Mouse (Mus musculus) ovary, adult 18-20 months (tissue): ENCODE data around the gene Gm20521.

ENCODE experiments used
- DNase-seq: peaks from one replicate; pipeline ENCODE4 v3.0.0; 2022; ENCODE audit warnings: low spot score, mixed read lengths

The Gm20521 gene

DNA sequence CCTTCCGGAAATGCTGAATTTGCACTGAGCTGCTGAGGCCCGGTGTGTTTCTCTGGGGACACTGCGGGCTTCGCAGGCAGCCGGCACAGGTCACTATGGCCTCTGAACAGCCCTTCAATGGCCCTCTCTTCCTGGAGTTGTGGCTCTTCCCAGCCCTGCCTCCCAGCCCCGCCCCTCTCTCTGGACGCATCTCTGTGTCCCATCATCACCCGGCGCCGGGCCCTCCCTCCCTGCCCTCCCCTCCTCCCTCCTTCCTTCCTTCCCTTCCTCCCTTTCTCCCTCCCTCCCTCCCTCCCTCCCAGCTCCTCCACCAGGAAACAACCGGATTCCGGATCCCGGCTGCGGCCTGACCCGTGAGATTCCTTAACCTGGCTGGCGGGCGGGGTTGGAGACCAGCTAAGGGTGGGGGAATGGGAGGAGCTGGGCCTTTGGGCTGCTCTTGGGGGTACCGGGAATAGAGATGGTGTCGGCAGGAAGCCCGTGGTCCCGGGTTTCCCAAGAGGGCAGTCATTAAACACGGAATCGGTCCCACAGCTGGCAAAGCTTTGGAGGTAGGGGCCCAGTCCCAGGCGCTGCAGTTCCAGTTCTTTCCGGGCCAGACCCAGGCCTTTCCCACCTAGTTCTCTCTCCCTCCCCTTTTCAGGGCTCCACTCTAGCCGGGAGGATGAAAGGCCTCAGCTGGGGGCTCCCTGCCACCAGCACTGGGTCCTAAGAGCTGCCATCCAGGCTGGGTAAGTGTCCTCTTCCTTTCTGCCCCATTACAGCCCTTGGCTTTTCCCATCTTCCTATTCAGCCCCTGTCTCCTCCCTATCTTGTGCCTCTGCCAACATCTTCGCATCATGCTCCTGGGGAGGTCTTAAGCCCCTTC lies at the start of gene Gm20521, which contains the start of gene Bcl2l2:
Gene Gm20521 (plus strand): TSS at position 288 of the 868 bp plus-strand sequence.
Gene Bcl2l2 (plus strand): TSS at position 224 of the 868 bp plus-strand sequence.
- peak; percentile 83 for DNase-seq

DNA sequence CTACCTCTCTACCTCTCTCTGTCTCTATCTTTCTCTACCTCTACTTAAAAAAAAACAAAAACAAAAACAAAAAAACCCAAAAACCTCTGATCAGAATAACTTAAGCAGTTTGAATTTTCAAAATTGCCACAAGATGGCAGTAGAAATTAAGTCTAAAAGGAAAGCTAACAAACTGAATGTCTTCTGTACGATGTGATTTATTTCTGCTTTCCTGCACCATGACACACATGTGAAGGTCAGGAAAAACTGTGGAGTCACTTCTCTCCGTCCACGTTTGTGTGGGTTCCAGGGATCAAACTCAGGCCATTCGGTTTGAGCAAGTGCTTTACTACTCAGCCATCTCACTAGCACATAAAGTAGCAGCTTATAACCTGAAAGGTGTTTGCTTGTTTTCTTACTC lies 39.8 kb upstream of the Gm20521 start:
- no peak for DNase-seq

DNA sequence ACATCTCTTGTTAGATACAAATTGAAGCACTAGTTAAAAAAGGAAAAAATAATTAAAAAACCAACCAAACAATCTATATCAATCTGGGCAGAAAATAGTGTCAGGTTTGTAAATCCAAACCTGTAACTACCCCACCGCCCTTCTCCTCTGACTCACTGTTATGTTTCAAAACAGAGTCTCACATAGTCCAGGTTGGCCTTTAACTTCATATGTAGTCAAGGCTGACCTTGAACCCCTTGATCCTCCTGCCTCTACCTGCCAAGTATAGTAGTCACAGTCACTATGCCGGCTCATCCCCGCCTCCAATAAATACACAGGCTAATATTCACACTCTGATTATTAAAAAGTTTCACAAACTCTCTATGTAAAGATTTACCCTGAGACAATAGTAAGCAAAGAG lies 27.5 kb upstream of the Gm20521 start:
- DNase-seq: no peak

DNA sequence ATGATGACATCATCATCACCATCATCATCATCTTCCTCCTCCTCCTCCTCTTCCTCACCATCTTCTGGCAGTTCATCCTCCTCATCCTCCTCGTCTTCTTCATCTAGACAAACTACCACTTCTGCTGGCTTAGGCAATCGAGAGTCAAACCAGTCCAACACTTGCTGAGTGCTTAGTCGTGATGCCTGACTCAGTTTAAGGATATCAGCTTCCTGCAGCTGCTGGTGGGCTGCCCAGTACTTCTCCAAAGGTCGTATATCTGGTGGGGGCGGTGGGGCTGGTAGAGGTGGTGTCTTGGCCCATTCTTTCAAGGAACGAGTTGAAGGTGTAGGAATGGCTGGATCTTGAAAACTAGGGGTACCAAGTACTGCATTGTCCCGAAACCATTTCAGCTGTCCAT lies 26.5 kb upstream of the Gm20521 start:
- DNase-seq: no peak

DNA sequence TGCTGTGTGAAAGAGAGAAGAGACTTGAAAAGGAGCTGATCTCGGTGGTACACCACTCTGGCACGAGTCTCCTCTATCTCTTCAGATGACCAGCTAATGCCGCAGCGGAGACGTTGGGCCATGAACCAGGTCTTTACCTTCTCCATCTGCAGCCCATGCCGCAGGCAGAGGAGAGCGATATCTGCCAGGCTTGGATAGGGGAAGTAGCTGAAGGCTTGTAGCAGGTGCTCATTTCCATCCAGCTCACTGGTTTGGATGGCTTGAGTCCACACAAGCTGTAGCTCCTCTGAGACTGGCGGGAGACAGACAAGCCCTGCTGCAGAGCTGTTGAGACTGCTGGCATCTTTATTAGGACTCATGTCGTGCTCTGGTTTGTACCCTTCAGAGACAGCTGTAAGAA lies 25.4 kb upstream of the Gm20521 start:
- DNase-seq: no peak

DNA sequence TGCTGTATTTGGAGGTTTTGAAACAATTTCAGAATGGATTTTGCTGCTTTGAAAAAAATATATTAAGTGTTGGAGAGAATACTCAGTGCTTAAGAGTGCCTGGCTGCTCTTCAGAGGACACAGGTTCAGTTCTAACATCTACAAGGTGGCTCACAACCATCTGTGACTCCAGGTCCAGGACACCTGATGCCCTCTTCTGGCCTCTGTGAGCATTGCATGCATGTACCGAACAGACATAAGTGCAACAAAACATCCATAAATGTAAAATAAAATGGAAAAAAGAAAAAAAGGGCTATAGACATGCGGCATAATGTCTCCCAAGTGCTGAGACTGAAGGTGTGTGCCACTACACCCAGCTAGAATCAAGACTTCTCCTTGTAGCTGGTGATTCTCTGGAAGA lies 22.7 kb upstream of the Gm20521 start:
- no peak for DNase-seq

DNA sequence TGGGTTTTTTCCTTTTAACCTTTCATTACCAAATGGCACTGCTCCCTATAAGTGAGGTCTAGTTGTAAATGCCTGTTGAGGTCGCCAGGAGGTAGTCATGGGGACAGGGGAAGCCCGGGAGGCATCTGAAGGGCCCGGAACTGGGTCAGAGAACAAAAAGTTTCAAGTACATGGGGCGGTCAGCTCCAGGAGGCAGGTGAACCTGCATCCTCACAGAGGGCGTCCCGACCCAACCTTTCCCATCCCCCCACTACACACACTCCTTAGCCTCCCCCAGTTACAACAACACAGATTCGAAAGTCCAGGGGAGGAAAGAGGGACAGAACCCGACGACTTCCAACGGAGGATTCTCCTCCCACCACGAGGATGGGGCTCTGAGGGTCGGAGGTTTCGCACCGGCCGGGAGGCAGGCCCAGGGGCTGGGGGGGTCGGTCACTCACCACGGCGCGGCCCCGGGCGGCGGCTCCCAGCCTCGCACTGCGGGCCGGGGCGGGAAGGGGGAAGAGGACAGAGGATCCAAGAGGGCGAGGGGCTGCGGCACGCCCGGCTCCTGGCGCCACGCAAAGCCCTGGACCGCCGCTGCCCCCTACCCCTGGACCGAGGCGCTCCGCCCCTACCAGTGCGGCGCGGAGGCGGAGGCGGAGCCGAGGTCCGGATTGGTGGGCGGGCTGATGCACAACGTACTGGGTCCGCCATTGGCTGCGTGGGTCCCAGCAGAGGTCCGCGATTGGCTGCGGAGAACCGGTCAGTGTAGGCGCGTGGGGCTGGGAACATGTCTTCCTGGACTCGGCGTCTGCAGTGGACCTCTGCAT lies 19.5 kb upstream of the Gm20521 start:
- peak; percentile 88 for DNase-seq

DNA sequence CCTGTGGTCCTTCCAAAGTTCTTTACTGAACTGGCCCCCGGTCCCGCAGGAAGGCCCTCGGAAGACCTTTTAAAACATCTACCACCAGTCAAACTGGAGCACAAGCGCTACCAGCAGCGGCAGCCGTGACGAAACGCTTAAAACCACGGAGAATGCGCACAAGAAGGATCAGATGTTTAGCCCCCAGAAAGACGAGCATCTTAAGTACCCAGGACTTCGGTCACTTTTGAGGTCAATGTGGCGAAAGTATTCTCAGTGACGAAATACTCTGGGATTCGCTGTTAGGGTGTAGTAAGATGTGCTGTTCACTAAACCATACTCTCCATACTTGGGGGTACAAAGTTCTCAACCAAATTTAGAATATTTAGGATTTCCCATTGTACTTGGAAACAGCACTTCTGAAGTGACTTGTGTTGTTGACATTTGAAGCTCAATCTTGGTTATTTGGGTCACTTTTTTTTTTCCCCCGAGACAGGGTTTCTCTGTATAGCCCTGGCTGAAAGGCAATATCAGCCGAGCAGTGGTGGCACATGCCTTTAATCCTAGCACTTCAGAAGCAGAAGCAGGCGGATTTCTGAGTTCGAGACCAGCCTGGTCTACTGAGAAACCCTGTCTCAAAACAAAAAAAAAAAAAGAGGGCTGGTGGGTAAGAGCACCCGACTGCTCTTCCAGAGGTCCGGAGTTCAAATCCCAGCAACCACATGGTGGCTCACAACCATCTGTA lies 18.8 kb upstream of the Gm20521 start:
- no peak for DNase-seq

DNA sequence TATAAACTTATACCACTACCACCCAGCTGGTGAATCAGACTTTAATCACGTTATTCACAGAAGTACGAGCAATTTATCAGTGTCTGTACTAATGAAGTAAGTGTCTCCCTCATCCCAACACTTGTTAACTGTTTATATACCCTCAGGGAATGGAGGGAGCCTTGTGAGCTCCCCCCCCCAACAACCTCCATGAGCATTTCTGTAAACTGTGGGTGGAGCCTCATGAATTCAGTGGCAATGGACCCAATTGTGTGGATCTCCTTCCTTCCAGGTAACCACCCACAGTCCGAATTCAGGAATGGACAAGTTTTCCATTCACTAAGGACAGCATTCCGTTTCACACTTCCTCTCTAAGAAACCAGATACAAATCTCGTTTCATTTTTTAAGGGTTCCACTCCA lies 17.6 kb upstream of the Gm20521 start:
- DNase-seq: no peak

DNA sequence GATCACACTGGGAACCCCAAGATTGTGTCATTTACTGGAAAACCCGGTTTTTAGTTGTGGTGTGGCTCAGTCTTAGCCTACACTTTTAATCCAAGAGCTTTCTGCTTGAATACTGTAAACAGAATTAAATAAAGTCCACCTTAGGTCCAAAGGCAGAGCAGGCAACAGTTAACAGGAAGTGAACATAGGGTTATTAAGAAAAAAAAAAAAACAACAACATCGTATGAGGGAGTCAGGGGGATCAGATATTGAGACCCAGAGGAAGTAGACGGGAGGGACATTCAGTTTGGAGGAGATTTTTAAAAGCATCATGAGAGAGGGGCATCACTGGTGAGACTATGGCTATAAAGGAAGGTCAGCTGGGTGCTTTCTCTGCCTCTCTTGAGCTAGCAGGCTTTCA lies 17.0 kb upstream of the Gm20521 start:
- DNase-seq: no peak

DNA sequence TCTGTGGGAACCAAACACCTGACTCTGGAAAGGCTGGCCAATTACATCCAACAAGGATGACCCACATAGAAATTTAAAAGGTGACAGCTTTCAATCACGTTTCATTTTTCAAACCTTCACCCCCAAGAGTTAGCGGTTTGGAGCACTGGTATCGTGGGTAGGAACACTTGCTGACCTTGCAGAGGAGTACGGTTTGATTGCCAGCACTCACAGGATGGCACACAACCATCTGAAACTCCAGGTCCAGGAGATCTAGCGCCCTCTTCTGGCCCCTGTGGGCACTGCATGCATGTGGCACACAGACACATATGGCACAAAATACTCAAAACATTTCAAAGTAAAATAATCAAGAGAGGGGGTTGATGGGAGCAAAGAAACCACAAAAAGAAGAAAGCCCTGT lies 16.3 kb upstream of the Gm20521 start:
- no peak for DNase-seq

DNA sequence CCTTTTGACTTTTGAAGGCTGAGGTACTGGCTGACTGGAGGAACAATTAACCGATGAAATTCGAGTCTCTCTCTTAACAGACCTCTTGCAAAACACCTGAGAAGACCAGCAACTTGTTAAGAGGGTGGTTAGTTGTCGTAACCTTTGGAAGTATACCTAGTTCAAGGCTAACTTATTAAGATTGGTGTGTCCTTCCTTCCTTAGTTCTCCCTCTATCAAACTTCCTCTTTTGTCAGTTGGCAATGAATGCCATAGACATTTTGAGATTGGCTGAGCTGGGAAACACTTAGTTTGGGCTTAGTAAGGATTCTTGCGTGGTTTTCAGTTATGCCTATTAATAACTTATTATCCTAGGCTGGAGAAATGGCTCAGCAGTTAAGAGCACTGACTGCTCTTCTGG lies 15.2 kb upstream of the Gm20521 start:
- DNase-seq: no peak

DNA sequence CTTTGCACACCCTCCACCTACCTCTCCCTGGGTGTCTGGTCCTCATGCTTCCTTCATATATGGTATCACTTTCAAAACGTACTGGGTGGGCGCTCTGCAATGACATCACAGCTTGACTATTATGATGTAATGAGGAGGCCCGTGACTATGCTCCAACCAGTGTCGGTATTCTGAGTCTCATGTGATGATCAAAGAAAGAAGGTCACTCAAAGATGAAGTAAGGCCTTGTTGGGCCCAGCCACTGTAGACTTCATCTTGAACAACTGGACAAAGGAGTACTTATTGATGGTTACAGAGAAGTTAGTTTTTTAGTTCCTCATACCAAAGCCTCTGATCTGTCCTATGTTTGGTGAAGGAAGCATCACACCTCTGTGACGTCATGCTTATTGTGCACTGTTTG lies 12.4 kb upstream of the Gm20521 start, which contains the start of gene Homez:
Gene Homez (minus strand): TSS at position 101 of the 400 bp plus-strand sequence.
- DNase-seq: no peak

DNA sequence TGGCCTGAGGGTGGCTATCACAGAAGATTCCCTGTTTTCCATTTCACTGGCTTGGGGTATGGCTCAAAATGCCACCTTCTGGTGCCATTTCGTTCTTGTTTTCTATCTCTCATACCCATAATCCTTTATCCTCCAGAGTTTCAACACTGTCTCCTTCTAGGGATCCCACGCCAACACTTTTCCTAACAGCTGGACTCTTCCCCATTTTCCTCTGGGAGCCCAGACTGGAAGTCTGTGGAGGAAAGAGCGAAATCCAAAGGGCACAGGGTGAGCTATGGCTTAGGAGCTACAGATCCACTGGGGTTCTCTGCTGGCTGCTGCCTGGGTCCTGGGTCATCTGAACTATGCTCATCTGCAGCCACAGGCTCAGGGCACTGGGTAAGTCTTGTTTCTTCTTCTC lies 9.1 kb upstream of the Gm20521 start:
- no peak for DNase-seq

DNA sequence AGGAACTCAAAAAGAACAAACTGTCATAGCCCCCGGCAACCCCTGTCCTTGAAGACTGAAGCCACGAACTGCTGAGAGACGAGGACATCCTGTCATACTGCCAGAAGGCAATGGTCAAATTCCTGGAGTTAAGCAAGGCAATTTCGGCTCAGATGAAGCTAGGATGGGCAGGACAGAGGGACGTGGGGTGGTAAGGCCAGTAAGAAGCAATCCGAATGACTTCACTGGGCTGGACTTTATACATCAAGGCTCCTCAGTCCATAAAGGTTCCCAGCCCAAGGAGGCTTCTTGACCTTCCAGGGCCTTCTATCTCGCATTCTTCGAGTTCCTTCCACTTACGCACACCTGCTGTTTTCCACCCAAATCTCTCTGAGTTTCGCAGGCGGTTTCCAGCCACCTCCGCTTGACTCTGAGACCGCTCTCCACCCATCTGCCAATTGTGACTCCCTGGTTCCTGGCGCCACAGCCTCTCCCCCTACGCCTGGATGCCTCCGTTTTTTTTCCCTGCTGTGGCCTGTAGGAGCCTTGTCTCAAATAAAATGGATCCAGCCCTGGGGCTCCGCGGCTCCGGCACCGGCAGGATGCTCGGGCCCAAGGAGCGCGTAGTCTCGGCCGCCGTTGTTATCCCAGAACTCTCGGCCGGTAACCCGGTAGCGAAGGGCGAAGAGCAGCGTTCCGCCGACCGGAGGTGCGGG lies 7.2 kb upstream of the Gm20521 start:
- no peak for DNase-seq

DNA sequence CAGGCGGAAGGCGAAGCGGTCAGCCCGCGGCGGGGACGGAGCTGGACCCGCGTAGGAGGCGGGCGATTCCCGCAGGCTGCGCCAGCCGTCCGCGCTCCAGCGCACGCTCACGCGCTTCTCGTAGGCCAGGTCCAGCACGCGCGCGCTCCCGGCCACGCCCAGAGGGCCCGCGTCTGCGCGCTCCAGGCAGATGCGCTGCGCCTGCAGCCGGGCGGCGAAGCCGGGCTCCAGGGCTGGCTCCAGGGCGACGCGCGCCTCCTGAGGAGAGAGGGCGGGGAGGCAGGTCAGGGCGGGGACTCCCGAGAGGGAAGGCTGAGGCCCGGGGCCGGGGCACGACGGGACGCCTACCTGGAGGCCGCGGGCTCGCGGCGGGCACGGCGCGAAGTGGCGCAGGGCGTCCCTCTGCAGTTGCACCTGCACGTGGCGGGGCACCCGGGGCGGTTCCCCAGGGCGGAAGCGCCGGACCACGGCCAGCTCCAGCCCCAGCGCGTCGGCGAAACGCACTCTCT lies 6.6 kb upstream of the Gm20521 start:
- DNase-seq: peak; percentile 89

DNA sequence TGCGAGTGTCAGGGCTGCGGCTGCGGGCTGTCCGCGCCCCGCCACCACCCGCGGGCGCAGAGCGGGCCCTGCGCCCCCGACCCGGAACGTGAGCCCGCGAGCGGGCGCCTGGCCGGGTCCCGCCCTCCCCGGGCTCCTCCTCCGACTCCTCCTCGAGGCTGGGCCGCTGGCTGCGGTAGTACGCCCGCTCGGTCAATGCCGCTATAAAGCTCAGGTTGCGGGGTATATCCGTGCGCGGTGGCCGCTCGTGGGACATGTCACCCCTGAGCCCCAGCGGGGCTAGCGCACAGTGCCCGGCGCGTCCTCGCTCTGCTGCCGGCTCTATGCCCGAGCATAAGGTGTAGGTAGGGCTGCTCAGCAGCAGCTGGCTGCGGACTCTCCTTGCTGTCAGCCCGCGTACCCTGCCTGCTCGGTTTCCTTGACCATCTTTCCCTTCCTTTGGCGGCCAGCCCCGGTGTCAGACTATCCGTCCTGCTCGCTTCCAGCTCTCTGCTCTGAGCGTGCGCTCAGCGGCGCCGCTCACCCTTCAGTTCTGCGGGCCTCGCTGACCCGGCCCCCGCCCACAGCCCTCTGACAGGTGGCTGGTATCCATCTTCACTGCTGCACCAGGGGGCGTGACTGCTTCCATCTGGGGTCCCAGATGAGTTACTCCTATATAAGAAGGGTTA lies 6.1 kb upstream of the Gm20521 start, which contains the start of gene Ppp1r3e:
Gene Ppp1r3e (minus strand): TSS at position 503 of the 668 bp plus-strand sequence.
- DNase-seq: peak; percentile 68

DNA sequence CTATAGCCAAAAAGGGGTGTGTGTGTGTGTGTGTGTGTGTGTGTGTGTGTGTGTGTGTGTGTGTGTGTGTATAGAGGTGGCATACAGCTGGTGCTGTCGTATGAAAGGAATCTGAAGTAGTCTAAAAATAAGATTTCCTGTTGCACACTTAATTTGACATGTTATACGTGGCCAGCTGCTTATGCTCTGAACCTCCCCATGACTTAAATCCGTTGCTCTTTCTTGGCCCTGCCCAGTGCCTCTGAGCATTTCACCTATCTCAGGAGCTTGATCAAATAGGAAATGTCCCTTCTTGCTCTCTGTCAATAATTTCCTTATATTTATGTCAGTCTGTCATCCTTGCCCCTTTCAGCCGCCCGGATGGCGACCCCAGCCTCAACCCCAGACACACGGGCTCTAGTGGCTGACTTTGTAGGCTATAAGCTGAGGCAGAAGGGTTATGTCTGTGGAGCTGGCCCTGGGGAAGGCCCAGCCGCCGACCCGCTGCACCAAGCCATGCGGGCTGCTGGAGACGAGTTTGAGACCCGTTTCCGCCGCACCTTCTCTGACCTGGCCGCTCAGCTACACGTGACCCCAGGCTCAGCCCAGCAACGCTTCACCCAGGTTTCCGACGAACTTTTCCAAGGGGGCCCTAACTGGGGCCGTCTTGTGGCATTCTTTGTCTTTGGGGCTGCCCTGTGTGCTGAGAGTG lies 926 bp downstream of the Gm20521 start:
- DNase-seq: no peak

DNA sequence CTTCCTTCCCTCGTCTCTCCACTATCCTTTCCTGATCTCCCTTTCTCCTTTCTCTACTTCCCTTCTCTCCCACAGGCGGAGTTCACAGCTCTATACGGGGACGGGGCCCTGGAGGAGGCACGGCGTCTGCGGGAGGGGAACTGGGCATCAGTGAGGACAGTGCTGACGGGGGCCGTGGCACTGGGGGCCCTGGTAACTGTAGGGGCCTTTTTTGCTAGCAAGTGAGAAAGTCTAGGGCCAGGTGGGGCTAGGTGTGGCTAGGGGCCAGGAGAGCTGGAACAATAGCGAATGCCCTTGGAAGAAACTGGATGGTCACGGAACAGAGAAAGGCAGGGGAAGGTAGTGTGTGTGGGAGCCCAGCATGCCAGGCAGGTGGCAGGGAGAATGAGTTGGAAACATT lies 2.1 kb downstream of the Gm20521 start:
- DNase-seq: peak; percentile 35

DNA sequence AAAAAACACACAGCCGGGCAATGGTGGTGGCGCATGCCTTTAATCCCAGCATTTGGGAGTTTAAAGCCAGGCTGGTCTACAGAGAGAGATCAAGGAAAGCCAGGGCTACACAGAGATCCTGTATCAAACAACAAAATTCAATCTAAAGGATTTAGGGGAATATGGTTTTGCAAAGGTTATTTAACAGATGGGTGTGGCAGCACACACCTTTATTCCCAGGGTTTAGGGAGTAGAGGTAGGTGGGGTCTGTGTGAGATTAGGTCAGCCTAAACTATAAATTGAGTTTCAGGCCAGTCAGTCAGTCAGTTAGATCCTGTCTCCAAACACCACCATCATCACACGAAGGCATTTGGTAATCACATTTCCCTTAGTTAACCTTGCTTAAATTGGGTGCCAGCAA lies 9.0 kb downstream of the Gm20521 start, which contains the start of gene Pabpn1:
Gene Pabpn1 (plus strand): TSS at position 301 of the 400 bp plus-strand sequence.
- no peak for DNase-seq
